Comparison of ENCODE assay signal across 20 mouse cellular contexts in genomic region chr5:21206014-21206413, GRCm38 (mm10). TPM values are rescaled to one million over a fixed set of nuclear protein-coding genes. Genes with fewer than 3 reads are reported as not detected.
DNase-seq lines count a peak whose midpoint lies in the region; ATAC-seq and TF ChIP-seq lines count a peak whose summit lies in the region.
"Had no signal": no experiment of that assay in that cellular context is flagged by ENCODE, and none has a peak within 500 bp of the region (broad histone marks: within the 10 kb centered on the region; RNA-seq: fewer than 3 reads in every experiment).

No protein-coding gene starts in this region.

- H3K9me3 ChIP-seq in heart, embryonic 15.5 days (replicated peaks) = no peaks in the 10 kb centered on the region
- H3K9me3 ChIP-seq in heart, postnatal 0 days (replicated peaks; ENCODE audit: control insufficient read depth, low read length) = no peaks in the 10 kb centered on the region
- H3K9me3 ChIP-seq: embryonic facial prominence, embryonic 10.5 days; embryonic facial prominence, embryonic 12.5 days; forebrain, embryonic 13.5 days; forebrain, embryonic 15.5 days had no signal

- no peak for TF ChIP-seq EP300 in heart, postnatal 0 days (IDR thresholded peaks at IDR 0.05; ENCODE audit: low read depth)

- WGBS in heart, embryonic 15.5 days = 37% methylated on average over 4 of the region's 4 CpGs
- WGBS in heart, postnatal 0 days = 13% methylated on average over 4 of the region's 4 CpGs

- ATAC-seq in heart, embryonic 15.5 days (replicated peaks; ENCODE audit: insufficient number of reproducible peaks, insufficient read depth, low FRiP score, low read depth) = peak; percentile 66
- ATAC-seq in heart, postnatal 0 days (ENCODE audit: insufficient read depth, low read depth) = peak; percentile 71
- ATAC-seq: forebrain, embryonic 13.5 days; forebrain, embryonic 15.5 days had no signal

- no peak for TF ChIP-seq CTCF in heart, postnatal 0 days (IDR thresholded peaks at IDR 0.05; ENCODE audit: low read depth)

- H3K27me3 ChIP-seq in heart, embryonic 15.5 days = no peaks in the 10 kb centered on the region
- H3K27me3 ChIP-seq in heart, postnatal 0 days (ENCODE audit: control insufficient read depth, insufficient read depth, low read length) = no peaks in the 10 kb centered on the region
- H3K27me3 ChIP-seq: embryonic facial prominence, embryonic 12.5 days; forebrain, embryonic 13.5 days; forebrain, embryonic 15.5 days had no signal

- intact Hi-C loops in heart, postnatal 25 days (cut with DNase I) = no loop called here
- intact Hi-C loops in heart, postnatal 36 days (cut with DNase I) = no loop called here

- DNase-seq in heart, adult 18-20 months = peak; percentile 13
- no peak for DNase-seq in heart, adult 11 months
- DNase-seq in heart, postnatal 25 days (ENCODE audit: low spot score) = no peak
- DNase-seq in heart, postnatal 0 days (ENCODE audit: low spot score) = peak; percentile 66
- no peak for DNase-seq in heart, postnatal 36 days
- DNase-seq in 416B (ENCODE audit: low read depth) = peak; percentile 24
- no peak for DNase-seq in cerebellum, postnatal 10 days
- DNase-seq: adrenal gland, adult 2 months; adrenal gland, postnatal 10 days; adrenal gland, postnatal 25 days; cerebellum, adult 11 months; cerebellum, adult 18-20 months; cerebellum, adult 8-10 months; cerebellum, adult 9-11 months; cerebellum, postnatal 25 days had no signal

- H3K27ac ChIP-seq in heart, embryonic 15.5 days = no peak overlapping the region
- no peak overlapping the region for H3K27ac ChIP-seq in heart, postnatal 0 days (ENCODE audit: low read depth)
- H3K27ac ChIP-seq: embryonic facial prominence, embryonic 10.5 days; embryonic facial prominence, embryonic 12.5 days; forebrain, embryonic 13.5 days; forebrain, embryonic 15.5 days had no signal

- no peak overlapping the region for H3K4me2 ChIP-seq in heart, embryonic 15.5 days
- no peak overlapping the region for H3K4me2 ChIP-seq in heart, postnatal 0 days (ENCODE audit: low read depth, low read length)
- H3K4me2 ChIP-seq: embryonic facial prominence, embryonic 12.5 days; forebrain, embryonic 13.5 days; forebrain, embryonic 15.5 days had no signal

- no peaks in the 10 kb centered on the region for H3K36me3 ChIP-seq in heart, embryonic 15.5 days
- H3K36me3 ChIP-seq in heart, postnatal 0 days (replicated peaks; ENCODE audit: control insufficient read depth, insufficient read depth, low read length) = no peaks in the 10 kb centered on the region
- H3K36me3 ChIP-seq: embryonic facial prominence, embryonic 10.5 days; embryonic facial prominence, embryonic 12.5 days; forebrain, embryonic 15.5 days had no signal

- no peak overlapping the region for H3K4me3 ChIP-seq in heart, embryonic 15.5 days
- H3K4me3 ChIP-seq in heart, postnatal 0 days (ENCODE audit: low read depth, low read length) = no peak overlapping the region
- H3K4me3 ChIP-seq: embryonic facial prominence, embryonic 10.5 days; embryonic facial prominence, embryonic 12.5 days; forebrain, embryonic 13.5 days; forebrain, embryonic 15.5 days had no signal

- H3K9ac ChIP-seq in heart, embryonic 15.5 days = no peak overlapping the region
- no peak overlapping the region for H3K9ac ChIP-seq in heart, postnatal 0 days (replicated peaks; ENCODE audit: low read depth, low read length)
- H3K9ac ChIP-seq: embryonic facial prominence, embryonic 12.5 days; forebrain, embryonic 13.5 days; forebrain, embryonic 15.5 days had no signal

- peaks cover 7% of the 10 kb centered on the region; the same call in 1 of the 2 replicates for H3K4me1 ChIP-seq in heart, embryonic 15.5 days (replicated peaks)
- peaks cover 4% of the 10 kb centered on the region; the same call in 1 of the 2 replicates for H3K4me1 ChIP-seq in heart, postnatal 0 days (ENCODE audit: control insufficient read depth, insufficient read depth)
- H3K4me1 ChIP-seq: embryonic facial prominence, embryonic 10.5 days; embryonic facial prominence, embryonic 12.5 days; forebrain, embryonic 13.5 days; forebrain, embryonic 15.5 days had no signal

RNA-seq across cellular contexts. Expression of gene Gsap, which starts 20.0 kb away (rescaled TPM):
- total RNA-seq in heart, adult 18-20 months (2021) = 1 to 10 TPM; 3.6 to 4.0 TPM
- 1.8 and 2.5 TPM in 2 replicates for polyA plus RNA-seq in heart, embryonic 15.5 days (2015; fragmentation: Nextera tagmentation; extraction: Ambion mirVana)
- 1 to 10 TPM; 3.9 to 4.3 TPM for total RNA-seq in heart, postnatal 25 days (2021)
- 2.0 and 2.8 TPM in 2 replicates for total RNA-seq in heart, postnatal 0 days (2014; rRNA removed; ENCODE audit: low replicate concordance)
- 0.99 and 1.4 TPM in 2 replicates for polyA plus RNA-seq in heart, postnatal 0 days (2015; fragmentation: Nextera tagmentation; extraction: Ambion mirVana)
- 1 to 10 TPM; 4.2 to 4.5 TPM for total RNA-seq in heart, postnatal 36 days (2021)

Comparison
In these comparisons a context has a peak if more than half of its experiments do, and no peak if none do; other contexts are left out.
1. DNase-seq: peak in heart, adult 18-20 months (2 of 2), heart, postnatal 0 days (single experiment) and 416B (single experiment); none in heart, adult 11 months (single experiment), heart, postnatal 25 days (single experiment), heart, postnatal 36 days (0 of 2) and cerebellum, postnatal 10 days (0 of 2).